Mouse (Mus musculus) G1E (cell line): ENCODE data around the gene Ppm1m. TPM values are rescaled to one million over a fixed set of nuclear protein-coding genes. Genes with fewer than 3 reads are reported as not detected.

Source experiments
- ATAC-seq: 2 replicates; pipeline ENCODE4 v1.8.0; 2016; ENCODE audit warnings: mild to moderate bottlenecking; ENCODE audit not compliant: insufficient number of reproducible peaks, poor library complexity, low FRiP score, severe bottlenecking; ENCODE audit errors: extremely low read depth
- DNase-seq: peaks from one replicate; pipeline ENCODE4 v3.0.0; 2012; ENCODE audit warnings: low spot score
- H3K27me3 ChIP-seq: 2 replicates; pipeline ENCODE4 v1.6.1; 2012; ENCODE audit warnings: mild to moderate bottlenecking, low read length, inconsistent platforms; ENCODE audit not compliant: insufficient read depth
- H3K36me3 ChIP-seq: replicated peaks from 2 replicates; pipeline ENCODE3; 2012; ENCODE audit warnings: mild to moderate bottlenecking, inconsistent platforms
- H3K4me1 ChIP-seq: 2 replicates; pipeline ENCODE4 v1.6.1; 2012; ENCODE audit warnings: low read depth, low read length, inconsistent platforms, mixed read lengths; ENCODE audit not compliant: insufficient read depth
- H3K4me3 ChIP-seq: 2 replicates; pipeline ENCODE4 v1.5.1; 2012; ENCODE audit warnings: low read depth, mild to moderate bottlenecking, inconsistent platforms, low read length, moderate library complexity, mixed read lengths
- H3K9me3 ChIP-seq: replicated peaks from 2 replicates; pipeline ENCODE4 v1.6.1; 2012; ENCODE audit warnings: inconsistent platforms
- CTCF ChIP-seq: IDR thresholded peaks from 2 replicates; pipeline ENCODE4 v1.5.1; 2012; ENCODE audit warnings: low read depth, low read length, inconsistent platforms, mixed read lengths
- GATA1 ChIP-seq: IDR thresholded peaks from 2 replicates; pipeline ENCODE4 v1.6.1; 2012; ENCODE audit warnings: borderline replicate concordance, low read length, inconsistent platforms, mixed read lengths
- GATA2 ChIP-seq: IDR thresholded peaks from 2 replicates; pipeline ENCODE4 v1.6.1; 2012; ENCODE audit warnings: low read depth, low read length, inconsistent platforms, borderline replicate concordance
- POLR2AphosphoS5 ChIP-seq: IDR thresholded peaks from 2 replicates; pipeline ENCODE4 v1.6.1; 2012; ENCODE audit warnings: low read depth, low read length, inconsistent platforms; ENCODE audit not compliant: insufficient replicate concordance
- TAL1 ChIP-seq: conservative IDR thresholded peaks from 2 replicates; pipeline ENCODE4 v1.6.1; 2012; ENCODE audit warnings: low read depth, low read length, inconsistent platforms, mixed read lengths
- polyA plus RNA-seq: library from polyadenylated mRNA; stranded (reverse); fragments of >175 nt; gene quantifications from 2 replicates; pipeline ENCODE4 v1.2.3, GENCODE M21; 2012
- total RNA-seq, 2 experiments: library from RNA; stranded (forward) in 1 of 2; stranded (reverse) in 1 of 2; fragments of 200-1000 nt in 1 of 2; fragments of >200 nt in 1 of 2; fragmentation: Nextera tagmentation in 1 of 2; gene quantifications; 2 replicates each; pipeline ENCODE4 v1.2.3; 2014 to 2017

Ppm1m gene
- total and polyA plus RNA-seq, 3 experiments, result 9.4 to 18.5 (median 14.4) TPM

GRCm38 (mm10) chr9:106230734-106231106 is 31.2 kb upstream of the Ppm1m start:
- peaks cover 19% of the 10 kb centered on the region for H3K4me1 ChIP-seq
- no peak overlapping the region for H3K4me3 ChIP-seq
- DNase-seq (no peak), ATAC-seq (no peak)
- no peak for TF ChIP-seq GATA2
- no peak for TF ChIP-seq POLR2AphosphoS5
- TF ChIP-seq GATA1, result no peak
- no peak for TF ChIP-seq TAL1
- TF ChIP-seq CTCF, result peak; percentile 14; the same call in 1 of the 2 replicates
- H3K36me3 ChIP-seq, result peaks cover 34% of the 10 kb centered on the region
- H3K9me3 ChIP-seq, result no peaks in the 10 kb centered on the region
- peaks cover 14% of the 10 kb centered on the region for H3K27me3 ChIP-seq

- ATAC-seq, result peak; percentile 34
Observed at GRCm38 (mm10) chr9:106230051-106230733, 30.6 kb upstream of the Ppm1m start.

GRCm38 (mm10) chr9:106227790-106228429 is 28.4 kb upstream of the Ppm1m start:
- no peak overlapping the region for H3K4me3 ChIP-seq
- TF ChIP-seq POLR2AphosphoS5, result no peak
- TF ChIP-seq TAL1, result no peak
- no peak for TF ChIP-seq CTCF
- no peak for TF ChIP-seq GATA2
- TF ChIP-seq GATA1, result no peak
- ATAC-seq, result no peak
- peaks cover 6% of the 10 kb centered on the region for H3K36me3 ChIP-seq
- peaks cover 19% of the 10 kb centered on the region for H3K4me1 ChIP-seq
- H3K9me3 ChIP-seq, result no peaks in the 10 kb centered on the region
- H3K27me3 ChIP-seq, result peaks cover 41% of the 10 kb centered on the region
- DNase-seq, result no peak

More at GRCm38 (mm10) chr9:106230051-106230733, 30.6 kb upstream of the Ppm1m start:
- peaks cover 19% of the 10 kb centered on the region for H3K27me3 ChIP-seq
- no peak for TF ChIP-seq GATA1
- TF ChIP-seq CTCF, result no peak
- TF ChIP-seq TAL1, result no peak
- no peak for TF ChIP-seq GATA2
- no peak for TF ChIP-seq POLR2AphosphoS5
- peaks cover 19% of the 10 kb centered on the region for H3K4me1 ChIP-seq
- no peak overlapping the region for H3K4me3 ChIP-seq
- H3K9me3 ChIP-seq, result no peaks in the 10 kb centered on the region
- DNase-seq, result peak; percentile 42
- peaks cover 29% of the 10 kb centered on the region for H3K36me3 ChIP-seq

- no peak for ATAC-seq
- H3K27me3 ChIP-seq, result peaks cover 45% of the 10 kb centered on the region
- peaks cover 21% of the 10 kb centered on the region for H3K4me1 ChIP-seq
Observed at GRCm38 (mm10) chr9:106226151-106226682, 26.7 kb upstream of the Ppm1m start.

GRCm38 (mm10) chr9:106225469-106226150 is 26.1 kb upstream of the Ppm1m start:
- ATAC-seq (no peak), DNase-seq (no peak)
- no peaks in the 10 kb centered on the region for H3K36me3 ChIP-seq
- TF ChIP-seq CTCF, result no peak
- no peak for TF ChIP-seq POLR2AphosphoS5
- TF ChIP-seq GATA1, result no peak
- no peak for TF ChIP-seq TAL1
- TF ChIP-seq GATA2, result no peak
- no peaks in the 10 kb centered on the region for H3K9me3 ChIP-seq
- H3K27me3 ChIP-seq, result peaks cover 48% of the 10 kb centered on the region
- peaks cover 17% of the 10 kb centered on the region for H3K4me1 ChIP-seq
- H3K4me3 ChIP-seq, result no peak overlapping the region

More at GRCm38 (mm10) chr9:106226151-106226682, 26.7 kb upstream of the Ppm1m start:
- Histone ChIP-seq H3K36me3 (no peaks in the 10 kb centered on the region), H3K4me3 (no peak overlapping the region), H3K9me3 (no peaks in the 10 kb centered on the region)
- no peak for DNase-seq
- TF ChIP-seq GATA1, result no peak
- no peak for TF ChIP-seq POLR2AphosphoS5
- TF ChIP-seq TAL1, result no peak
- TF ChIP-seq GATA2, result no peak
- TF ChIP-seq CTCF, result no peak

- Histone ChIP-seq H3K4me1 (peaks cover 5% of the 10 kb centered on the region), H3K9me3 (no peaks in the 10 kb centered on the region), H3K27me3 (peaks cover 45% of the 10 kb centered on the region), H3K36me3 (no peaks in the 10 kb centered on the region), H3K4me3 (no peak overlapping the region)
- no peak for ATAC-seq
- no peak for TF ChIP-seq GATA1
- TF ChIP-seq POLR2AphosphoS5, result no peak
- no peak for TF ChIP-seq TAL1
- TF ChIP-seq CTCF, result no peak
- no peak for TF ChIP-seq GATA2
- DNase-seq, result no peak
Observed at GRCm38 (mm10) chr9:106222994-106223393, 23.4 kb upstream of the Ppm1m start.
